Mouse (Mus musculus) adrenal gland, postnatal 25 days (tissue): Measurements from ENCODE around the gene 1700049E17Rik2. TPM values are rescaled to one million over a fixed set of nuclear protein-coding genes. Genes with fewer than 3 reads are reported as not detected.
"Not testable (repeated sequence)": the region's sequence is repeated elsewhere in the genome, so short reads cannot be mapped to it uniquely, and the experiment has no call there.

Experiments
- DNase-seq: peaks from one replicate; pipeline ENCODE4 v3.0.0; 2021; ENCODE audit warnings: mixed read lengths
- long read RNA-seq: library from polyadenylated mRNA; stranded (forward); transcript quantifications from one replicate; pipeline ENCODE4 v2.0.0, GENCODE M21; 2021
- total RNA-seq: library from RNA; stranded (reverse); gene quantifications from 2 replicates; pipeline ENCODE4 v1.2.3, GENCODE M21; 2021

1700049E17Rik2 gene
- total RNA-seq = not detected in 2 replicates
- long read RNA-seq = 0 reads

DNA sequence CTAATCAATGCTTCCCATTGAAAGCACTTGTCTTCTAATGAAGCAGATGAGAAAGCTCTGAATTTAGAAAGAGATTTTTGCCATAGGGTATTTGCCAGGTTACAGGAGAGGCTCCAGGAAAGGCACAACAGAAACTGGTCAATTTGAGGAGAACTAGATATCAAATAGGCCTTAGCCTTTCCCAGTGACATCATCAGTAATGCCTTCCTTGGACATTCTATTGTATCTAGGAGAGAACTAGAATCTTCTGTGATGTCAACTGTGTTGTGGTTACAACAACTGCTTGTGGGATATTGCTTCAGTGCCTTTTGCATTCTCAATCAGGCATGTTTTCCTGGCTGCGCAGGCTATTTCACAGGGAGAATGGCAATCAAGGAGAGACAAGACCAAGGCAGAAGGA, at the start of gene 1700049E17Rik2:
1700049E17Rik2 (plus strand) TSS at position 301 of the 400 bp plus-strand sequence.
- DNase-seq = not testable (repeated sequence)

DNA sequence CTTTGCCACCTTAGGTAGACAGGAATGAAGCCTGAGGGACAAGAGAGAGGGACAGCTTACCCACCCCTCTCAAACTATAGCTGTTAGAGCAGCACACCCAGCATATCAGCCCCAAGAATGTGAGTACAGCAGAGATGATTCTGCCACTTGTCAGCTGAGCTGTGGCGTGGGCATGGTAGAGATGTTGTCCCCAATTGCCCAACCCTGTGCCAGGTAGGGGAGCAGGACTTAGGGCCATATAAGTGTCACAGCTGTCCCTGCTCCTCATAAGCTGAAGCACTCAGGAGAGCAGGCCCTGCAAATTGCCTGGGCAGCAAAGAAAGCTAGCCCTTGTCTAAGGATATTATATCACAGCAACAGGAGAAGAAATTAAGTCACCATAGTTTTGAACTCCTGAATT, 48.3 kb upstream of the 1700049E17Rik2 start:
- not testable (repeated sequence) for DNase-seq

DNA sequence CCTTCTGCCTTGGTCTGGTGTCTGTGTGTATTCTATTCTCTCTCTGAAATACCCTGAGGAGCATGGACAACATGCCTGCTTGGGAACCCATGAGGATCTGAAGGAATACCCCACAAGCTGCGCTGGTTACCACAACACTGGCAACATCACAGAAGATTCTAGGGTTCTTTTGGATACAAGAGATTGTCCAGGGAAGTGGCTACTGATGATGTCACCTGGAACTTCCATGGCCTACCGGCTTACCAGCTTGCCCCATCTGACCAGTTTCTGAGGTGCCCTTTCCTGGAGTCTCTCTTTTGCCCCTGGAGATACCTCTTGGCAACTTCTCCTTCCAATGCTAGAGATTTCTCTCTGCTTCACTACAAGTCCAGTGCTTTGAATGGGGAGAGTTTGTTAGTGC, 17.5 kb upstream of the 1700049E17Rik2 start, which contains the start of gene Gm7970:
Gm7970 (minus strand) TSS at position 101 of the 400 bp plus-strand sequence.
- not testable (repeated sequence) for DNase-seq

DNA sequence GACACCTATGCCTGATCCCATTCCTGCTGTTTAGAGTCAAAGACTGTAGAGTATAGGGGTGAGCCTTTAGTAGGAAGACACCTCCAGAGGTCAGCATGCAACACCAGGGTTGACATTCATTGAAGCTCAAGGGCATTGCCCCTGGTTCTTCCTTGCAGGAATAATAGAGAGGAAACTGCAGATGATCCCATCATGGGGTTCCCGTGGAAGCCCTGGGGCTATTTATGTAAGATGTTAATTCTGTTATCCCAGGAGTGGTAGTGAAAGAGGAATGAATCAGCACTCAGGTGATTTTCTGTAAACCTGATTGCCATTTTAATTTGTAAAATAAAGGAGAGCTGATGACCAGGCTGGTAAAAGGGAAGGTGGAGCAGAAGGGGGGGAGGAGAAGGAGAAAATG, 13.3 kb downstream of the 1700049E17Rik2 start:
- not testable (repeated sequence) for DNase-seq

GRCm38 (mm10) chr14:41600935-41601334, 27.9 kb downstream of the 1700049E17Rik2 start:
- not testable (repeated sequence) for DNase-seq

GRCm38 (mm10) chr14:41610690-41611089, 37.7 kb downstream of the 1700049E17Rik2 start:
- not testable (repeated sequence) for DNase-seq

DNA sequence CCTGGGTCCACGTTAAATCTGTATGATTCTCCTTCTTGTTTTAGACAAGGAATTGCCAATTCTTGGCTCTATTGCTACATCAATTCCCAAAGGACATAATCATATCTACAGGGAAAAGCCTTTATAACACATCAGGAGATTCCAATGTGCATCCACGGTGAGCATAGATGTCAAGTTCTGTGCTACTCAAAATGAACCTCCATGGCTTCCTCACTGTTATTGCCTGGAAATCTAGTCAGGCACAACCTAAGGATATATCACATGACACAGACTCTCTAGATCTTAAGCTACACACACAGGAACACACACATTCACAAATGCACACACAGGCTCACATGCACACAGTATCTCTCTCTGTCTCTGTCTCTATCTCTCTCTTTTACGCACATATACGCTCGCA, 49.5 kb downstream of the 1700049E17Rik2 start:
- not testable (repeated sequence) for DNase-seq

DNA sequence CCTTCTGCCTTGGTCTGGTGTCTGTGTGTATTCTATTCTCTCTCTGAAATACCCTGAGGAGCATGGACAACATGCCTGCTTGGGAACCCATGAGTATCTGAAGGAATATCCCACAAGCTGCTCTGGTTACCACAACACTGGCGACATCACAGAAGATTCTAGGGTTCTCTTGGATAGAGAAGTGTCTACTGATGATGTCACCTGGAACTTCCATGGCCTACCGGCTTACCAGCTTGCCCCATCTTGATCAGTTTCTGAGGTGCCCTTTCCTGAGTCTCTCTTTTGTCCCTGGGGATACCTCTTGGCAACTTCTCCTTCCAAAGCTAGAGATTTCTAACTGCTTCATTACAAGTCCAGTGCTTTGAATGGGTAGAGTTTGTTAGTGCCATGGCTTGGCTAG, 51.5 kb downstream of the 1700049E17Rik2 start, which contains the start of gene Gm3072:
Gm3072 (minus strand) TSS at position 101 of the 400 bp plus-strand sequence.
- DNase-seq = not testable (repeated sequence)

- peak; percentile 6 for DNase-seq
These were observed 57.1 kb downstream of the 1700049E17Rik2 start for GRCm38 (mm10) chr14:41630144-41630543.

Other genes starting within 250 kb of the 1700049E17Rik2 start
- gene Gm5798, start 224.6 kb upstream of the 1700049E17Rik2 start, total RNA-seq = not detected in 2 replicates
- not detected in 2 replicates for gene Gm7945, start 186.8 kb upstream of the 1700049E17Rik2 start, total RNA-seq
- gene Gm6482, start 164.9 kb upstream of the 1700049E17Rik2 start, total RNA-seq = not detected in 2 replicates
- not detected in 2 replicates for gene Gm7954, start 119.7 kb upstream of the 1700049E17Rik2 start, total RNA-seq
- not detected in 2 replicates for gene Gm3486, start 83.7 kb upstream of the 1700049E17Rik2 start, total RNA-seq
- not detected in 2 replicates for gene Gm7970, start 17.6 kb upstream of the 1700049E17Rik2 start, total RNA-seq
- gene Gm3072, start 51.4 kb downstream of the 1700049E17Rik2 start, total RNA-seq = not detected in 2 replicates
- not detected in 2 replicates for gene Gm3676, start 73.3 kb downstream of the 1700049E17Rik2 start, total RNA-seq
- not detected in 2 replicates for gene Gm8068, start 128.7 kb downstream of the 1700049E17Rik2 start, total RNA-seq
- not detected in 2 replicates for gene Gm7929, start 177.4 kb downstream of the 1700049E17Rik2 start, total RNA-seq
- not detected in 2 replicates for gene Gm47189, start 199.2 kb downstream of the 1700049E17Rik2 start, total RNA-seq